Mouse (Mus musculus) stomach, embryonic 16.5 days (tissue): Measurements from ENCODE around the gene Chid1. TPM values are rescaled to one million over a fixed set of nuclear protein-coding genes. Genes with fewer than 3 reads are reported as not detected.

Source experiments
- ATAC-seq: fragments of 200-750 bp; cut with Nextera tagmentation; 2 replicates; pipeline ENCODE4 v1.8.0; 2017; ENCODE audit warnings: moderate number of reproducible peaks, moderate TSS enrichment; ENCODE audit not compliant: insufficient read depth, low FRiP score
- H3K27ac ChIP-seq: fragments of 300-500 bp; sonication (generic); 2 replicates; pipeline ENCODE4 v1.5.1; 2014; ENCODE audit warnings: low read length
- H3K27me3 ChIP-seq: fragments of 300-500 bp; sonication (generic); 2 replicates; pipeline ENCODE4 v1.6.1; 2014; ENCODE audit warnings: low read length, control low read depth, mixed read lengths; ENCODE audit not compliant: control insufficient read depth, insufficient read depth
- H3K36me3 ChIP-seq: fragments of 300-500 bp; sonication (generic); 2 replicates; pipeline ENCODE4 v1.6.1; 2014; ENCODE audit warnings: low read length; ENCODE audit not compliant: control insufficient read depth, insufficient read depth
- H3K4me1 ChIP-seq: fragments of 300-500 bp; sonication (generic); 2 replicates; pipeline ENCODE4 v1.6.1; 2014; ENCODE audit warnings: low read length, control low read depth, mixed read lengths; ENCODE audit not compliant: control insufficient read depth, insufficient read depth
- H3K4me2 ChIP-seq: fragments of 300-500 bp; sonication (generic); 2 replicates; pipeline ENCODE4 v1.6.1; 2014; ENCODE audit warnings: low read depth, low read length, mixed read lengths
- H3K4me3 ChIP-seq: fragments of 300-500 bp; sonication (generic); replicated peaks from 2 replicates; pipeline ENCODE4 v1.5.1; 2014; ENCODE audit warnings: mild to moderate bottlenecking, low read length
- H3K9ac ChIP-seq: fragments of 300-500 bp; sonication (generic); 2 replicates; pipeline ENCODE4 v1.6.1; 2014; ENCODE audit warnings: low read length
- H3K9me3 ChIP-seq: fragments of 300-500 bp; sonication (generic); replicated peaks from 2 replicates; pipeline ENCODE4 v1.6.1; 2016; ENCODE audit warnings: low read length, control low read depth; ENCODE audit not compliant: control insufficient read depth
- WGBS: fragments of 180-500 bp; shearing (Covaris S2); extraction: QIAGEN DNeasy Blood & Tissue Kit; methylation state at CpG from one replicate; pipeline ENCODE4 v1.1.7; 2014; 5-methylcytosine and 5-hydroxymethylcytosine counted together
- polyA plus RNA-seq: library from polyadenylated mRNA; unstranded; fragments of >200 nt; fragmentation: Nextera tagmentation; extraction: Ambion mirVana; gene quantifications from 2 replicates; pipeline ENCODE4 v1.2.1, GENCODE M21; 2015

Gene Chid1
- polyA plus RNA-seq, 1 experiment from 2014 or later, result 54.0 TPM

GRCm38 (mm10) chr7:141501820-141502555 is 37.7 kb downstream of the Chid1 start:
- Histone ChIP-seq H3K4me1 (no peaks in the 10 kb centered on the region), H3K27me3 (no peaks in the 10 kb centered on the region), H3K4me3 (no peak overlapping the region), H3K9ac (no peak overlapping the region), H3K27ac (no peak overlapping the region), H3K9me3 (no peaks in the 10 kb centered on the region), H3K4me2 (no peak overlapping the region), H3K36me3 (no peaks in the 10 kb centered on the region)
- no peak for ATAC-seq
- WGBS, result 77% methylated on average over 7 of the region's 7 CpGs

- Histone ChIP-seq H3K4me1 (no peaks in the 10 kb centered on the region), H3K4me2 (no peak overlapping the region), H3K27me3 (no peaks in the 10 kb centered on the region), H3K27ac (no peak overlapping the region), H3K9me3 (no peaks in the 10 kb centered on the region), H3K4me3 (no peak overlapping the region), H3K36me3 (0 out of 2 replicates have a peak, but pooled peaks cover 4% of the 10 kb centered on the region), H3K9ac (no peak overlapping the region)
- 84% methylated on average over 3 of the region's 3 CpGs for WGBS
- ATAC-seq, result no peak
Measured at GRCm38 (mm10) chr7:141497600-141497999, 42.1 kb downstream of the Chid1 start.

- 74% methylated on average over 4 of the region's 4 CpGs for whole genome bisulfite sequencing
- 0 out of 2 replicates have a peak, but pooled peaks cover 7% of the 10 kb centered on the region for H3K36me3 ChIP-seq
- H3K4me2 ChIP-seq, result no peak overlapping the region
- H3K27ac ChIP-seq, result no peak overlapping the region
- H3K27me3 ChIP-seq, result no peaks in the 10 kb centered on the region
- no peaks in the 10 kb centered on the region for H3K9me3 ChIP-seq
- H3K4me1 ChIP-seq, result no peaks in the 10 kb centered on the region
- H3K4me3 ChIP-seq, result no peak overlapping the region
- ATAC-seq, result no peak
- H3K9ac ChIP-seq, result no peak overlapping the region
Measured at GRCm38 (mm10) chr7:141495940-141496339, 43.7 kb downstream of the Chid1 start.

GRCm38 (mm10) chr7:141495379-141495778 is 44.3 kb downstream of the Chid1 start:
- H3K9ac ChIP-seq, result no peak overlapping the region
- WGBS, result 78% methylated on average over 2 of the region's 2 CpGs
- no peaks in the 10 kb centered on the region for H3K27me3 ChIP-seq
- no peak overlapping the region for H3K27ac ChIP-seq
- no peaks in the 10 kb centered on the region for H3K4me1 ChIP-seq
- no peak overlapping the region for H3K4me2 ChIP-seq
- no peak overlapping the region for H3K4me3 ChIP-seq
- no peaks in the 10 kb centered on the region for H3K9me3 ChIP-seq
- ATAC-seq, result no peak
- H3K36me3 ChIP-seq, result 0 out of 2 replicates have a peak, but pooled peaks cover 7% of the 10 kb centered on the region

GRCm38 (mm10) chr7:141493729-141494128 is 45.9 kb downstream of the Chid1 start:
- 75% methylated on average over 1 of the region's 1 CpGs for WGBS
- no peaks in the 10 kb centered on the region for H3K9me3 ChIP-seq
- ATAC-seq, result no peak

GRCm38 (mm10) chr7:141492738-141493137 is 46.9 kb downstream of the Chid1 start:
- Histone ChIP-seq H3K27me3 (no peaks in the 10 kb centered on the region), H3K36me3 (0 out of 2 replicates have a peak, but pooled peaks cover 9% of the 10 kb centered on the region), H3K9me3 (no peaks in the 10 kb centered on the region), H3K27ac (no peak overlapping the region), H3K4me1 (no peaks in the 10 kb centered on the region), H3K4me2 (no peak overlapping the region), H3K4me3 (no peak overlapping the region), H3K9ac (no peak overlapping the region)
- ATAC-seq, result no peak
- WGBS, result 88% methylated on average over 5 of the region's 5 CpGs

More at GRCm38 (mm10) chr7:141493729-141494128, 45.9 kb downstream of the Chid1 start:
- Histone ChIP-seq H3K27ac (no peak overlapping the region), H3K4me2 (no peak overlapping the region), H3K9ac (no peak overlapping the region), H3K27me3 (no peaks in the 10 kb centered on the region), H3K4me1 (no peaks in the 10 kb centered on the region), H3K36me3 (0 out of 2 replicates have a peak, but pooled peaks cover 9% of the 10 kb centered on the region), H3K4me3 (no peak overlapping the region)

GRCm38 (mm10) chr7:141491151-141491550 is 48.5 kb downstream of the Chid1 start:
- Histone ChIP-seq H3K4me2 (no peak overlapping the region), H3K9me3 (no peaks in the 10 kb centered on the region), H3K27ac (no peak overlapping the region), H3K27me3 (no peaks in the 10 kb centered on the region), H3K4me1 (no peaks in the 10 kb centered on the region), H3K9ac (no peak overlapping the region), H3K36me3 (0 out of 2 replicates have a peak, but pooled peaks cover 9% of the 10 kb centered on the region), H3K4me3 (no peak overlapping the region)
- 72% methylated on average over 2 of the region's 2 CpGs for WGBS
- ATAC-seq, result no peak

- 73% methylated on average over 7 of the region's 7 CpGs for WGBS
Measured at GRCm38 (mm10) chr7:141487141-141487540, 52.5 kb downstream of the Chid1 start.

GRCm38 (mm10) chr7:141486239-141486638 is 53.4 kb downstream of the Chid1 start:
- Histone ChIP-seq H3K9me3 (no peaks in the 10 kb centered on the region), H3K4me2 (no peak overlapping the region), H3K36me3 (0 out of 2 replicates have a peak, but pooled peaks cover 3% of the 10 kb centered on the region), H3K4me1 (peaks cover 19% of the 10 kb centered on the region), H3K27me3 (0 out of 2 replicates have a peak, but pooled peaks cover 8% of the 10 kb centered on the region), H3K27ac (no peak overlapping the region), H3K4me3 (no peak overlapping the region), H3K9ac (no peak overlapping the region)
- 97% methylated on average over 1 of the region's 1 CpGs for WGBS
- ATAC-seq, result no peak

More at GRCm38 (mm10) chr7:141487141-141487540, 52.5 kb downstream of the Chid1 start:
- Histone ChIP-seq H3K9me3 (no peaks in the 10 kb centered on the region), H3K4me1 (peaks cover 12% of the 10 kb centered on the region), H3K4me2 (no peak overlapping the region), H3K4me3 (no peak overlapping the region), H3K27ac (no peak overlapping the region), H3K27me3 (0 out of 2 replicates have a peak, but pooled peaks cover 3% of the 10 kb centered on the region), H3K36me3 (0 out of 2 replicates have a peak, but pooled peaks cover 3% of the 10 kb centered on the region), H3K9ac (no peak overlapping the region)
- no peak for ATAC-seq
